Mouse (Mus musculus): ENCODE measurements around the gene Cfap58.

The Cfap58 gene

GRCm38 (mm10) chr19:47917396-47917795, 20.1 kb upstream of the Cfap58 start:
- WGBS: 52% methylated on average over 4 of the region's 4 CpGs

GRCm38 (mm10) chr19:47918016-47918415, 19.5 kb upstream of the Cfap58 start:
- 38% methylated on average over 9 of the region's 9 CpGs for WGBS

GRCm38 (mm10) chr19:47918455-47919101, 18.9 kb upstream of the Cfap58 start:
- 7% methylated on average over 29 of the region's 29 CpGs for WGBS

- WGBS: under 1% methylated on average over 48 of the region's 48 CpGs
These were observed 18.1 kb upstream of the Cfap58 start, which contains the start of the genes Cfap43 and Itprip for GRCm38 (mm10) chr19:47919126-47919965. Gene Cfap43 (minus strand): TSS chr19:47919287. Gene Itprip (minus strand): TSS chr19:47919299.

GRCm38 (mm10) chr19:47919966-47920375, 17.5 kb upstream of the Cfap58 start:
- WGBS: 3% methylated on average over 8 of the region's 8 CpGs

- 78% methylated on average over 7 of the region's 7 CpGs for WGBS
These were observed 11.7 kb upstream of the Cfap58 start for GRCm38 (mm10) chr19:47925819-47926218.

- 87% methylated on average over 2 of the region's 2 CpGs for WGBS
These were observed 10.4 kb upstream of the Cfap58 start for GRCm38 (mm10) chr19:47927032-47927431.

- WGBS: 95% methylated on average over 4 of the region's 4 CpGs
These were observed 8.4 kb upstream of the Cfap58 start for GRCm38 (mm10) chr19:47929043-47929442.

- WGBS: 35% methylated on average over 7 of the region's 7 CpGs
These were observed 5.4 kb upstream of the Cfap58 start for GRCm38 (mm10) chr19:47931982-47932638.

- 86% methylated on average over 8 of the region's 8 CpGs for WGBS
These were observed 3.3 kb upstream of the Cfap58 start for GRCm38 (mm10) chr19:47934146-47934545.

GRCm38 (mm10) chr19:47934636-47935238, 2.7 kb upstream of the Cfap58 start:
- 75% methylated on average over 16 of the region's 16 CpGs for WGBS

- 87% methylated on average over 6 of the region's 6 CpGs for WGBS
These were observed 1.9 kb upstream of the Cfap58 start for GRCm38 (mm10) chr19:47935530-47935929.

- 89% methylated on average over 11 of the region's 11 CpGs for WGBS
These were observed 985 bp upstream of the Cfap58 start for GRCm38 (mm10) chr19:47936490-47936889.

GRCm38 (mm10) chr19:47936938-47937337, 537 bp upstream of the Cfap58 start:
- 67% methylated on average over 9 of the region's 9 CpGs for WGBS

GRCm38 (mm10) chr19:47939361-47939760, 1.9 kb downstream of the Cfap58 start:
- 37% methylated on average over 6 of the region's 6 CpGs for WGBS

GRCm38 (mm10) chr19:47946821-47947465, 9.5 kb downstream of the Cfap58 start:
- WGBS: 47% methylated on average over 23 of the region's 23 CpGs

GRCm38 (mm10) chr19:47950946-47951345, 13.5 kb downstream of the Cfap58 start:
- 92% methylated on average over 7 of the region's 7 CpGs for WGBS

- 71% methylated on average over 9 of the region's 9 CpGs for WGBS
These were observed 15.7 kb downstream of the Cfap58 start for GRCm38 (mm10) chr19:47953169-47953568.

GRCm38 (mm10) chr19:47958181-47958580, 20.7 kb downstream of the Cfap58 start:
- WGBS: 56% methylated on average over 13 of the region's 13 CpGs

- 70% methylated on average over 17 of the region's 17 CpGs for WGBS
These were observed 31.7 kb downstream of the Cfap58 start for GRCm38 (mm10) chr19:47968993-47969659.

- WGBS: 64% methylated on average over 8 of the region's 8 CpGs
These were observed 33.6 kb downstream of the Cfap58 start for GRCm38 (mm10) chr19:47971066-47971465.

Measured in cerebral cortex, adult 2 months (tissue).